Mouse (Mus musculus) urinary bladder, postnatal 25 days (tissue): ENCODE results near the gene Jarid2.

ENCODE experiments used
- DNase-seq: peaks from one replicate; pipeline ENCODE4 v3.0.0; 2022; ENCODE audit warnings: low spot score

The Jarid2 gene

DNA sequence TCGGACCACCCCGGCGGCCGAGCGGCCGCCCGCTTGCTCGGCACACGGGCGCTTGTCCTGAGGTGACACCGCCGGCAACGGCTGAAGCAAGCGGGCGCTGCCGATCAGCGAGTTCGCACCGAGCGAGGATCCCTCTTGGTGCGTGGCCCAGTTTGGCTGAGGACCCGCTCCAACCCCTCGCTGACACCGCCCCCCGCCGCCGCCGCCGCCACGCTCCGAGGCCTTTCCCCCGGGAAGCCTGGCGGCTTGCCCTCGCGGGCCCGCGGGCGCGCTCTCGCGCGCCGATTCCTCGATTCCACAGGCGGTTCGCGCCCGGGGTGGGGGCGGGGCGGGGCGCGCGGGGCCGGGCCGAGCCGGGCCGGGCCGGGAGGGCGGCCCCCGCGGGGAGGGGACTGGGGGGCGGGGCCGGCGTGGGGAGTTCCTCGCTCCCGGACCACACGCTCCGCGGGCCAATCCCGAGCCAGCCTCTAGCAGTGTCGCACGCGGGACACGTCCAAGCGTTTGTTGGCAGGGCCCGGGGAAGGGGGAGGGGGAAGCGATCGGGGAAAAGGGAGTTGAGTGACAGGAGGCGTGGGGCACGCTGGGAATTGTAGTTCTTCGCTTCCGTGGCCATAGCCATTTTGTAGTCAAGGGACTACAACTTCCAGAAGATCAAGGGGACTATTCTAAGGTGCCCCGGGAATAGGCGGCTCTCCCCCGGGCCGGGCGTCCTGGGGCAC, 1.0 kb downstream of the Jarid2 start:
- DNase-seq, result peak; percentile 97

DNA sequence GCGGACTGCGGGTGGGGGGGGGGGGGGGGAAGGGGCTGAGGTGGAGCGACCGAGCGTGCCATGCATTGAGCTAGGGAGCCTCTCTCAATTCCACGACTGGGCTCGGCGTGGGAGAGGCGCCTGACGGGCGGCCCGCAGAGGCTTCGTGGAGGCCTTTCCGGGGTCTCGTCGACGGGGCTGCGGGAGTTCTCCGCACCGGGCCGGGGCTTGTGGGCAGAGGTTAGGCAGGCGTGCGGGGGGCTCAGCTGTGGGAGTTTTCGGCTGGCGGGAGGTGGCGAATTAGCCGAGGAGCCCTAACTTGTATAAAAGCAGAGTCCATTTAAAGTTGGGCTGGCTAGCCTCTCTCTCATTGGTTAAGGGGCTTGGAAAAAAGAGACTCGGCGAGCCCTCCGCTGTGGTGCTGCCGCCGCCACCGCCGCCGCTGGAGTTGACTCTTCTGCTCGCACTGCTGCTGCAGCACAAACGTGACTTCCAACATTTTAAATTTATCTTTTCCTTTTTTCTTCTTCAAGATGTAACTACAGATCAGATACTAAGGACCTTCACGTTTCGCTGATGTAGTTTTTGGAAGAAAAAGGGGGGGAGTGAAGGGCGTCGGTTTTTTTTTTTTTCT, 1.8 kb downstream of the Jarid2 start:
- peak; percentile 67 for DNase-seq

DNA sequence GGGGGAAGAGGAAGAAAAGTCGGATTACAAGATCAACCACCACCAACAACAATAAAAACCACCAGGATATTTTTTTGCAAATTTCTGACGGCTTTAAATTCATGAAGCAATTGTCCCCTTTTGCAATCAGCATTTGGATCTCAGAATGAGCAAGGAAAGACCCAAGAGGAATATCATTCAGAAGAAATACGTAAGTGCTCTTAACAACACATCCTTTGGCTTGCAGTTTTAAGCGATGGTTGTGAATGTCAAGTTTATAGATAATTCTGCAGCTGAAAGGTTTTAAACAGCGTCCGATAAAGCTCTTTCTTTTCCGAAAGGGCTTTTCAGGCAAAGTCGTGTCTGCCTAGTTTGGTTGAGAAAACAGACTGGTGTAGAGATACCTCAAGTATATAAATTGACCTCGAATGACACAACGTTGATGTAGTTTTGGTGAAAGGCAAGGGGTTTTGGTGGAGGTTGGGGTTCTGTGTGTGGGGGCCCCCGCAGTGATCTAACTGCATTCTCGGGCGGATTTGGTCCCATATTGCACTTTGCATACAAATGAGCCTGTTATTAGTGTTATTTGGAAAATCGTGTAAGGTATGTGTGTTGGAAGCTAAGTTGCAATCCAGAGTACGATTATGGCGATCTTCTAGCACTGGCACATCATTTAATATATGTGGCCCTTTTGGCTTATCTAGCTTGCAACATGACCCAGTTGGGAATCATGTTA, 2.6 kb downstream of the Jarid2 start:
- no peak for DNase-seq

DNA sequence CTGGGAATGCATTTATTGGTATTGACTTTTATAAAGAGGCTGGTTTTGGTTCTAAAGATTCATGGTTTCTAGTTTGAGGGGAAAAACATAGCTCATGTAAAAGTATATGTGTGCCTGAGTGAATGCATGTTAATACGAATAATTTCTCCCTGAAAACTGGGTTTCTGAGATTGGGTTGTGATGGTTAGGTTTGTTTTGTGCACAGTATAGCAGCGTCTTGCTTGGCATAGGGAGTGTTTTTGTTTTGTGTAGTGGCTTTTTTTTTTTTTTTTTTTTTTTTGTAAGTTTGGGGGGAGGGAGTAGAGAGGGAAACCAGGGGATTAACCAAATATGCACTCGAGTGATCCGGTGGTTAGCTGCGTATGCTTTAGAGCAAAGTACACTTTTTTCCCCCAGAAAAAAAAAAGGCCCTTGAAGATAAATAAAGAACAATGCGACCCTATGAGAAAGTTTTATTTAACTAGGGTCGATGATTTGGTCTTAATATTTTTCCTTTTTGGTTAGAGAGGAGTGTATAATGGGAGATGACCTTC, 3.2 kb downstream of the Jarid2 start:
- DNase-seq, result no peak

DNA sequence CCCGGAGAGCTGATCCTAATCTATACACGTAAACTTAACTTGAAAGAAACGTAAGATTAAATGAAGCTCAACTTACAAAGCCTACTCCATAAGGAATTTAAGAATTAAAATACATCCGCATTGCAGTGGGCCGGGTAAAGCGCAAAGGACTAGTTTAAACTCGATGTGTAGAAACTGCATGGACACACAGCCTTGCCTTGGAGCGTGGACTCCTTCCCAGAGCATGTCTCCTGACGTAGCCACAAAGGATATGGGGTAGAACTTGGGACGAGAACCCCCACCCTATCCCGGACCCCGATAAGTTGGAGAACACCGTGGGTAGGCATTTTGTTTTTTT, 3.7 kb downstream of the Jarid2 start:
- no peak for DNase-seq

DNA sequence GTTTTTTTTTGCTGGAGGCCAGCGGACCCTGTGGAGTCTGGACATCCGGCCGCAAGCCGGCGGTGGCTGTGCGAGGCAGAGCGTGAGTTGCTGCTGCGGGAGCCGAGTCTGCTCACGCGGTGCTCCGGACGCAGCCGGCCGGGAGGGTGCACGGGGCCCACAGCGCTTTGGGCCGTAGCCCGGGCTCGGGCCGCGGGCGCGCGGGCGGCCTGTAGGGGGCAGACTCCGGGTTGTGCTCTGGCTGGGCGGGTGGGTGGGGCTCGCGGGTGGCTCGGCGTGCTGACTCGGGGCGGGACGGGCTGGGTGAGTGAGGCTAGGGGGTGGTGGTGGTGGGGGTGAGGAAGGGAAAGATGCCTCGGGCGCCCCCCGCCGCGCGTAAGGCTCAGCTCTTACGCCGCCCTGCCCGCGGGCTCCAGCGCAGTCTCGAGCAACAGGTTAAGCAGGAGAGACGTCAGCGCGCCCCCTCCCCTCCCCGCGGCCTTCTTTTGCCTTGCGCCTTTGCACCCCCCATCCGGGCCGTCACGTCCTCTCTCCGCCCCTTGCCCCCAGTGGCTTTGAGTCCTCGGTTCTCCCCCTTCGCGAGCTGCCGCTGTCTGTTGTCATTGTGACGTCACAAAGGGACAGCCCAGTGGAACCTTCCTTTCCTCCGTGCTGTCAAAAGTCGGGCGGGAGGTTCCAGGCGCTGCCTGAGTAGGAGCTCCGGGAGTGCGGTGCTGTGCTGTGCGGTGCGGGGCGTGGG, 4.3 kb downstream of the Jarid2 start:
- peak; percentile 90 for DNase-seq

DNA sequence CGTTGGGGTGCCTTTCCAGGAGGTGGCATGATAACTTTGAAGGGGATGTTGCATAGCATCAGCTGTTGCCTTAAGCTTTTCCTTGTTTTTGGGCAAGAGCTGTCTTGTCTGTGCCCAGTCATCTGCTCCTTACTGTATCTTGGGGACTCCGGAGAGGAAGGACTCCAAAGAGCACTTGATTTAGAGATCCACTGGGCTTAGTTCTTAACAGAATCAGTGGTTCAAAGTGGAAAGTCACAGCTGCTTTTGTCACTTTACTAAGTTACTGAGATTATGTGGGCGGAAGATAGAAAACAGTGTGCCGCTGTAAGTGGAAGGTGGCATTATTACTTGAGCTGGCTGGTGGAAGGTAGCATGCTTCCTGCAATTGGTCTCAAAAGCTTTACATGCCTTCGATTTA, 5.2 kb downstream of the Jarid2 start:
- no peak for DNase-seq

DNA sequence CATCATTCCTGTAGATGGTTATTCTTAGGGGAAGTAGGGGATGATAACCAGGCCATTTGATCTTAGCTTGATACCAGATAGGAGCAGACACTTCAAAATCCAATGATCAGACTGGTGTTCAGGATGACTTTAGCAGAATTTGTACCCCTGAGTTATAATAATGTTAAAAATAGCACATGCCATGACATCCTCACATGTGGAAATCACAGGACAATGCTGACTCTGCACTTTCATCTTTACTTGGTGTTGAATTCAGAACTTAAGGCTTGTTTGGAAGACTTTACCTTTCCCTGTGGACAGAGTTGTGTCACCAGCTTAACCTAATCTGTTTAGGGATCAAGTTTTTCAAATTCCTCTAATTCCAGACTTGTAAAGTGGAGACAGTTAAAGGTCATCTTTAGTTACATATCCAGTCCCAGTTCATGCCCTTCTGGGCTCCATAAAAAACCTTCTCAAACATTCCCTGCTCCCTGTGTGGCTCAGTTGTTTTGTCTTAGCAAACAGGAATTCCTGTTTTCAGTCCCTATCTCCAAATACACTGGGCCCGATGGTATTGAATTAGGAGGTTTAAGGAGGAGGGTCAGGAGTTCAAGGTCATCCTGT, 5.9 kb downstream of the Jarid2 start:
- no peak for DNase-seq

DNA sequence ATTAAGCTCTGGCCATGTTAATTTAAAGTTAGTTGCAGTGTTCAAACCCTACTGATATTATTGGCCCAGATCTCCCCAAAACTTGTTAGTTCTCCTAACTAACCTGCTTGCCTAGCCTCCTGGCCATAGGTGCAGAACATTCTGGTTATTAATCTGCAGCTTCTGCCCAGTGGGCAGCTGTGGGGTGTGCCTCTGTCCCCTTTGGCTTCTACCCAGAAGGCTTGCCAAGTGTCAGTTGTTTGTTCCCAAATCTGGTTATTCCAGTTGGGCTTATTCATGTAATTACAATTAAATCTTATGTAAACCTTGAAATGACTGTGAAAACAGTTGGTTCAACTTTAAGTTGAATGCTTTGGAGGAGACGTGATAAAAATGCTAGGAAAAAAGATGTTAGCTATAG, 8.0 kb downstream of the Jarid2 start:
- peak; percentile 24 for DNase-seq

DNA sequence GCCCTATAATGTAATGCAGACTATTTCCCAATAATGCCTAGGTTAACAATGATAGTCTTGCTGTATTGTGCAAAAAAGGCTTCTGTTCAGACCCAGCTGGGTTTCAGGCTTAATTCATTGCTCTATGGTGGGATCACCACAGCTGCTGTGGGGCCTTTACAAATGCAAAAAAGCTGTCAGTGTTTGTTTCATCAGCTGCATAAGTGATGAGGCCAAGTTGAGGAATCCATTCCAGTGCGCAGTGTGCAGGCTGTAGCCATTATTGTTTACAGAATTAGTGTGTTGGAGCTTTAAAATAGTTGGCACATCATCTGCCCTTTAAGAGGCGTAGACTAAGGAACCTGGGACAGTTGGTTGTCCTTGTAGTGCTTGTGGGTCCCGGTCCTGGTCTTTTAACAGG, 22.5 kb downstream of the Jarid2 start:
- DNase-seq, result no peak

DNA sequence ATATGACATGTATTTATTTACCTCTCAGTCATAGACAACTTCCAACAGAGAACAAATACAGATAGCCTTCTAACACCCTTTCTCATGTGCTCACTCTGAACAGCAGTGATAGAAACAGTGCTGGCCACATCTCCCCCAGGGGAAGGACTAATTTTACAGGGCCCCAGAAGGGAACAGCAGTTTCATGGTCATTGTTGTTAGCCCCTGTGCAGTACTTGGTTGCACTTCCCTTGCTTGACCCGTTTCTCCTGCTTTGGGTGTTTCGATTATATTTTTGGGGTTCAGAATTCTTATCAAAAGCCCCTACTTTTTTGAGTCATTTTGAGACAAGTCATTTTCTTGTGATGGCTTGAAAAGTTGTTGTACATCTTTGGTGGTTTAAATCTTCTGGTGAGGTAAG, 23.9 kb downstream of the Jarid2 start:
- DNase-seq, result no peak

DNA sequence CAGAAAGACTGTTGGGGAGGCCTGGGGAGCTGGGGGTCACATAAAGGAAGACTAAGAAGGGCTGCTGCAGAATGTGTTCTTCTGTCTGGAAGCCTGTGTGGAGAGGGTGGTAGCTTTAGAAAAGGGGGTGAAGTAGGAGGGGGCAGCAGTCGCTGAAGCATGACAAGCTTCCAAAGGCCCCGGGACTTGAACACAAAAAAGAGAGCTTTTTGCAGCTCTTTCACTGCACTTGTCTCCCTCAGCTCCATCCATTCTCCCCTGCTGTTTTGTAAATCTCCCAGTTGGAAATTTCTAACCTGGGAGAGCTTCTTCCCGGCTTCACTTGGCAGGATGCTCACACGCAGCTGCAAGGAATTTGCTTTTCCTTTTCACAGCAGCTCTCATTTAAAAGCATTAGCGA, 26.2 kb downstream of the Jarid2 start:
- no peak for DNase-seq

DNA sequence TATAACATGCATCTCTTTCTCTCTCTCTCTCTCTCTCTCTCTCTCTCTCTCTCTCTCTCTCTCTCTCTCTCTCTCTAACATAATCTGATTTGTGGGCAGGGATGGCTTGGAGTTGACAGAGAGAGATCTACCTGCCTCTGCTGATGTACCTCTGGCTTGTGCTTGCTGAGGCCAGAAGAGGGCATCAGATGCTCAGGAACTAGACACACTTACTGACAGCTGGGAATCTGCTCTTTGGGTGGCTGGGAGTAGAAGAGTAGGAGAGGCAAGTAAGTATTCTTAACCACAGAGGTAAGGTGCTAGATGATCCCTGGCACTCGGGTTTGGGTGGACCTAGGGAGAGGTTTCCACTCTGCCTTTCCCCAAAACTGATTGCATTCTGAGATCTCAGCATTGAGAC, 29.5 kb downstream of the Jarid2 start:
- DNase-seq, result no peak

DNA sequence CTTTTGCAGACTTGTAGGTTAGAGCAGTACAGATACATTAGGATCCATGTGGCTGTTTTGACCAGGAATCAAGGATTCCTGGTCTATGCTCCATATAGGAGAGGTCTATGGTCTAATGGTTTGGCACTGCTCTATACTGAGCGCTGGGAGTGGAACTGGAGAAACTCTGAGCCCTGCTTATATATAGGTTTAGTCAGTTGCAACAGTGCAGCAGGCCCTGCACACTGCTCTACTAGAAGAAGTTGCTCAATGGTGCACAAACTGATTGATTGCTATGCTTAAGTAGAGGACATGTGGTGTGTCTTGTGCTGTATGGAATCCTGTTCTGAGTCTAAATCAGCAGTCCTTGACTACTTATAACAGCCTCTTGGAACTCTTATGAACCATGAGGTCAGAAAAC, 31.5 kb downstream of the Jarid2 start:
- DNase-seq, result no peak

DNA sequence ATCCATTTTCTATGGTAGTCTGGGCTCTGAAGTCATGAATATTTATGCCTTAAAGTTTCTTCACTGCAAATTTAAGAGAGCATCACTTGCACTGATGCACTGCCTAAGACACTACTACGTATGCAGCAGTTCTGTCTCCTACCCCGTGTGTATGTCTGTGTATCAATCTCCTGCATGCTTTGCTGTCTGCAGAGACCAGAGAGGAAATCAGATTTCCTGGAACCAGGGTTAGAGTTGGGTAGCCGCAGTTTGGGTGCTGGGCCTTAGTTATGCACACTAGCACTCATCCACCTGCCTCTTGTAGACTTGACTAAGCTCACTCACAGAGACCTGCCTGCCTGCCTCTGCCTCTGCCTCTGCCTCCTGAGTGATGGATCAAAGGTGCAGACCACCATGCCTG, 33.8 kb downstream of the Jarid2 start:
- no peak for DNase-seq

DNA sequence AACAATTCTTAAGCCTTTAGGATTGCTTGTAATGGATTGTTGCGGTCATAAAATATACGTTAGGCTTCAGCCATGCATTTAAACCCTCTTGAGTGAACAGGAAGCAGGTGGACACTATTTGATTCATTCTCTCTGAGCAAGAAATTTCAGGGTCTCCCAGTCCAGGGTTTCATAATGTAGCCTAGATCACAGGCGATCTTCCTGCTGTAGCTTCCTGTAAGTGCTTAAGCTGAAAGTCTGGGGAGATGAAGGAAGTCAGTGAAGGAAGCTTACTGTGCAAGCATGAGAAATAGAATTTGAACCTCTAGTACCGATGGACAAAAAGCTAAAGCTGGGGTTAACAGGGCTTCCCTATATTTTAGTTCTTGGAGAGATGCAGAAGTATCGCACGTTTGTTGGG, 38.5 kb downstream of the Jarid2 start:
- no peak for DNase-seq

DNA sequence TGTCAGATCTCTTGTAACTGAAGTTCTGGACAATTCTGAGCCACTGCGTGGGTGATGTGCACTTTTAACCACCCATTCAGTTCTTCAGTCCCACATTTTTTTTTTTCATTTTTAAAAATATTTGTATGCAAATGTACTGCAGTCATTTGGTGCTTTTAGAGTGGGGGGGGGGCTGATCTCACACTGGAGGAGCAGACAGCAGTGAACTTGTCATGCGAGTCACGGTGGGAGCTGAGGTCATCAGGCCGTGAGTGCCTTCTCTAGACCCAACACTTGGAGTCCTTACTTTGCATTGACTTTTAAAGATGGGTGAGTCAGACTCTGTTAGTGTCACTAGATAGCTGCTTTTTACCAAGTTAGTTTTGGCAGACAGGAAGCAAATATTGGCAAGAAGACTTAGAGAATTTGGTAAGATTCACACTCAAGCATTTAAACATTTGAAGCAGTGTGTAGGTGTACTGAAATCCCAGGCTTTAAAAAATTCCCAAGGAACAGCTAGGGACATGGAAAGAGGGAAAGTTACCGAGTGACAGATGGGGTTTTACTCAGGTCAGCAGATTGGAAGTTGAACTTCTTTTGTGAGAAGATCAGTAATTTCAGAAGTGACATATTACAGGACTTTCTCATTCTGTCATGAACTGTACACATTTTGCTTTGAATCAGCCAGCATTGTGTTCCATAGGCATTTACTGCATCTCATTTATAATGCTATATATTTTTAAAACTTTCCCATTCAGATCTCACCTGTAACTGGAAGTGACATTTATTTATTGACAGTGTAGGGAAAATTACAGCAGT, 41.7 kb downstream of the Jarid2 start:
- DNase-seq, result no peak

DNA sequence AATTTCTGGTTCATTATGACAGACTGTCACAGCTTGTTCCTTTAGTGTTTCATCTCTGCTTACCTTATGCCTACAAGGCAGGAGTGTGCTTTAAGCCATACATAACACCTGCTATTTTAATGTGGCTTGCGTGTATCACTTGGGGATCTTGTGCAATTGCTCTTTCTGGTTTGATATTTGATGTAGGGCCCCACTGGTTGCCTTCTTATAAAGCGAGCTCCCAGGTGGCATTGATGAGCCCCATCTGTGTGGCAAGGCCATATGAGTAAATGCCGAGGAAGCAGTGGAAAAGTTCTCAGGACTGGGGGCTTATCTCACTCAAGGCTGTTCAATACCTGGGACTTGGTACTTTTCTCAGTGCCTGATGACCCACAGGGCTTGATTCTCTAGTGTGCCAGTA, 43.5 kb downstream of the Jarid2 start:
- DNase-seq, result no peak

DNA sequence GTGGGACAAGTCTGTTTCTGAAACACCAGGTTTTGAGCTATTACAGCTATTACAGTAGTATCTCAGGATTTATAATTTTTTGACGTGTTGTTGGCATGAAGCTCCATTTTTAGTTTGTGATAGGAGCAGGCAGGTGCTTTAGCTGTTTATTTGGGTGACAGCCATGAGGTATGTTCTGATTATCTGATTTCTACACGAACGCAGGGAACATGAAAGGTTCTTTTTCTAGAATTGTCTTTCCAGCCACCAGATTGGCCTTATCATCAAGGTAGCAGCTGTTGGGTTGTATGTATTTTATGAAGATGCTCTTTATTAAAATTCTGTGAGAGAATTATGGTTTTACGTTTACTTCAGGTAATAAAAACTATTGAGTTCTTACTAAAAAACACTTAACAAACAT, 45.1 kb downstream of the Jarid2 start:
- no peak for DNase-seq

DNA sequence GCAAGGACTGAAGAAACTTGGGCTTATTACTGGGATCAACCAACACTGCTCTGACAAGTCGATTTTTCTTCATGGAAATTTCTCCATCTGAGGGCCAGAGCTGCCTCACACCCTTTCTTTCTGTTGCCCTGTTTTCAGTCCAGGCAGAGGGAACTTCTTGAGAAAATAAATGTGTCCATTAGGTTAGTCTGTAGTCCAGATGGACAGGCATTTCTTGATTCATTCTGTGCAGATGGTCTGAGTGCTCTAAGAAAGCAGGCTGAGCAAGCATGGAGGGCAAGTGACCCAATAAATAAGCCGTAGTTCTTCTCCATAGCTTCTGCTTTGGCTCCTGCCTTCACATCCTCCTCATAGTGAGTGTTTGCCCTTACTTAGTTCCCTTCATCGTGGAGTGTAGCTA, 46.1 kb downstream of the Jarid2 start:
- DNase-seq, result no peak

DNA sequence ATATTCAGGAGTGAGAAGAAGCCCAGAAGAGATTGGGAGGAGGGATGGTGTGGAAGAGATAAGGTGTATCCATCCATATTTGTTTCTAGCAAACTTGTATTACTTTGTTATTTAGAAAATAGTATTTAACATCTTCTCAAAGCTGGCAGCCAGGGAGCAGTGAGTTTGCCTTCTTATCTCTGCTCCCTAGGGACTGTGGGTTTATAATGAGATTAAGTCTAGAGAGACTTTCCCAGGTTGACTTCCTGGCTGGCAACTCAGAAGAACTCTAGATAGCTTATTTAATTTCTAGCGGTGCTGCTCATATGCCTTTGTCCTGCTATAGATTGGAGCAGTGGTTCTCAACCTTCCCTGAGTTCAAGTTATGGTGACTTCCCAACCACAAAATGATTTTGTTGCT, 51.2 kb downstream of the Jarid2 start:
- DNase-seq, result no peak
